ENCODE assay signal across 8 mouse cellular contexts in the genomic region with DNA sequence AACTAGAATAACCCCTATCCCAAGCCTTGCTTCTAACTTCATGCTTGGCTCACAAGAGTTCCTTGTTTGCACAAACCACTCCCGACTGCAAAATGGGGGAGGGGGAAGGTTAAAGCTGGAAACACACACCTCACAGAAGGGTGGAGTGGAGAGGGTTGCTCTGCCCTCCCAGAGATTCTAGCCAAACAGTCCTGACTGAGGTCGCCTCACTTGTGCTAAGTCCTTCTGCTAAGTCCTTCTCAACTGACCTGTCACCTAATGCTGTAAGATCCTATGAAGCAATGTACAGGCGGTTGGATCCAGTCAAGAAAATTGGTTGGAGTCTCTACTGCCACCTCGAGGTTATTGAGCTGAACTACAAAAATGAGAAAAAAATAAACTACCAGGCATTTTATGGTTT. TPM values are rescaled to one million over a fixed set of nuclear protein-coding genes. Genes with fewer than 3 reads are reported as not detected.
DNase-seq lines count a peak whose midpoint lies in the region; ATAC-seq and TF ChIP-seq lines count a peak whose summit lies in the region.

No protein-coding gene starts in this region.

- H3K27me3 ChIP-seq in hindbrain, postnatal 0 days (ENCODE audit: insufficient read depth, low read length), result no peaks in the 10 kb centered on the region
- H3K27me3 ChIP-seq in hindbrain, embryonic 10.5 days (ENCODE audit: insufficient read depth, poor library complexity, severe bottlenecking), result no peaks in the 10 kb centered on the region
- H3K27me3 ChIP-seq in E14TG2a.4 (ENCODE audit: insufficient read depth, low read length), result no peaks in the 10 kb centered on the region
- H3K27me3 ChIP-seq in kidney, postnatal 0 days (ENCODE audit: insufficient read depth, low read length), result no peaks in the 10 kb centered on the region
- H3K27me3 ChIP-seq in forebrain, embryonic 13.5 days, result no peaks in the 10 kb centered on the region

- ATAC-seq in hindbrain, postnatal 0 days, result no peak
- ATAC-seq in kidney, postnatal 0 days (replicated peaks; ENCODE audit: low FRiP score, low read depth), result 0 out of 2 replicates have a peak, but pooled peaks have one; percentile 55
- no peak for ATAC-seq in forebrain, embryonic 13.5 days

- 20% methylated on average over 4 of the region's 4 CpGs for WGBS in hindbrain, postnatal 0 days
- WGBS in hindbrain, embryonic 10.5 days, result 26% methylated on average over 4 of the region's 4 CpGs
- WGBS in kidney, postnatal 0 days, result 22% methylated on average over 4 of the region's 4 CpGs
- 28% methylated on average over 4 of the region's 4 CpGs for WGBS in forebrain, embryonic 13.5 days

- DNase-seq in hindbrain, postnatal 0 days (ENCODE audit: low spot score), result peak; percentile 76
- no peak for DNase-seq in hindbrain, embryonic 10.5 days (ENCODE audit: low spot score)
- peak; percentile 42 for DNase-seq in c-Kit-positive CD71-positive TER-119-negative erythroid progenitor cells, embryonic 14.5 days (ENCODE audit: low read depth)
- peak; percentile 83 for DNase-seq in kidney, postnatal 0 days (ENCODE audit: low spot score)
- DNase-seq in retina, postnatal 1 day, result peak; percentile 75
- no peak for DNase-seq in left cerebral cortex, adult 11 months (ENCODE audit: low spot score)

- H3K9ac ChIP-seq in hindbrain, postnatal 0 days (replicated peaks; ENCODE audit: low read length), result no peak overlapping the region
- no peak overlapping the region for H3K9ac ChIP-seq in kidney, postnatal 0 days (ENCODE audit: low read depth, low read length)
- H3K9ac ChIP-seq in forebrain, embryonic 13.5 days, result no peak overlapping the region

- peak; percentile 72 for TF ChIP-seq CTCF in hindbrain, postnatal 0 days (IDR thresholded peaks at IDR 0.05; ENCODE audit: low read depth)
- TF ChIP-seq CTCF in E14TG2a.4 (conservative IDR thresholded peaks at IDR 0.05; ENCODE audit: low read length), result peak; percentile 56
- peak; percentile 79 for TF ChIP-seq CTCF in kidney, postnatal 0 days (IDR thresholded peaks at IDR 0.05; ENCODE audit: low read depth)

- H3K4me3 ChIP-seq in hindbrain, postnatal 0 days (ENCODE audit: low read length), result no peak overlapping the region
- H3K4me3 ChIP-seq in hindbrain, embryonic 10.5 days, result no peak overlapping the region
- H3K4me3 ChIP-seq in E14TG2a.4 (replicated peaks; ENCODE audit: low read length), result no peak overlapping the region
- H3K4me3 ChIP-seq in kidney, postnatal 0 days (replicated peaks; ENCODE audit: low read depth, low read length), result no peak overlapping the region
- H3K4me3 ChIP-seq in forebrain, embryonic 13.5 days, result no peak overlapping the region

- no peaks in the 10 kb centered on the region for H3K9me3 ChIP-seq in hindbrain, postnatal 0 days (ENCODE audit: low read length)
- no peaks in the 10 kb centered on the region for H3K9me3 ChIP-seq in hindbrain, embryonic 10.5 days
- no peaks in the 10 kb centered on the region for H3K9me3 ChIP-seq in E14TG2a.4 (ENCODE audit: low read length)
- no peaks in the 10 kb centered on the region for H3K9me3 ChIP-seq in kidney, postnatal 0 days (replicated peaks; ENCODE audit: low read length)
- H3K9me3 ChIP-seq in forebrain, embryonic 13.5 days (replicated peaks), result no peaks in the 10 kb centered on the region

- H3K4me1 ChIP-seq in hindbrain, postnatal 0 days (ENCODE audit: insufficient read depth, low read length), result no peaks in the 10 kb centered on the region
- peaks cover 25% of the 10 kb centered on the region for H3K4me1 ChIP-seq in hindbrain, embryonic 10.5 days (replicated peaks)
- no peaks in the 10 kb centered on the region; the same call in 1 of the 2 replicates for H3K4me1 ChIP-seq in E14TG2a.4 (replicated peaks; ENCODE audit: low read depth, low read length)
- H3K4me1 ChIP-seq in kidney, postnatal 0 days (replicated peaks; ENCODE audit: insufficient read depth, low read length), result no peaks in the 10 kb centered on the region
- 0 out of 2 replicates have a peak, but pooled peaks cover 3% of the 10 kb centered on the region for H3K4me1 ChIP-seq in forebrain, embryonic 13.5 days

- H3K36me3 ChIP-seq in hindbrain, postnatal 0 days (ENCODE audit: insufficient read depth, low read length), result no peaks in the 10 kb centered on the region
- no peaks in the 10 kb centered on the region for H3K36me3 ChIP-seq in hindbrain, embryonic 10.5 days
- H3K36me3 ChIP-seq in E14TG2a.4 (ENCODE audit: insufficient read depth, low read length), result no peaks in the 10 kb centered on the region
- H3K36me3 ChIP-seq in kidney, postnatal 0 days (ENCODE audit: insufficient read depth, low read length), result no peaks in the 10 kb centered on the region
- no peaks in the 10 kb centered on the region for H3K36me3 ChIP-seq in forebrain, embryonic 13.5 days (ENCODE audit: poor library complexity, severe bottlenecking)

- H3K4me2 ChIP-seq in hindbrain, postnatal 0 days (ENCODE audit: low read depth, low read length), result no peak overlapping the region
- no peak overlapping the region for H3K4me2 ChIP-seq in kidney, postnatal 0 days (ENCODE audit: low read length)
- no peak overlapping the region for H3K4me2 ChIP-seq in forebrain, embryonic 13.5 days

- no peak overlapping the region for H3K27ac ChIP-seq in hindbrain, postnatal 0 days
- no peak overlapping the region for H3K27ac ChIP-seq in hindbrain, embryonic 10.5 days
- no peak overlapping the region for H3K27ac ChIP-seq in kidney, postnatal 0 days
- no peak overlapping the region for H3K27ac ChIP-seq in forebrain, embryonic 13.5 days

RNA-seq across cellular contexts. Expression of a gene that starts 52.9 kb away (rescaled TPM):
- total RNA-seq in hindbrain, postnatal 0 days (2014; rRNA removed), result 13.0 and 15.1 TPM in 2 replicates
- 4.4 and 4.6 TPM in 2 replicates for polyA plus RNA-seq in hindbrain, postnatal 0 days (2015; fragmentation: Nextera tagmentation; extraction: Ambion mirVana)
- 8.0 and 8.1 TPM in 2 replicates for polyA plus RNA-seq in hindbrain, embryonic 10.5 days (2016; fragmentation: Nextera tagmentation; extraction: Ambion mirVana)
- 7.5 and 8.4 TPM in 2 replicates for polyA plus RNA-seq in kidney, postnatal 0 days (2015; fragmentation: Nextera tagmentation; extraction: Ambion mirVana)
- 2.3 and 3.8 TPM in 2 replicates for polyA plus RNA-seq in forebrain, embryonic 13.5 days (2015; fragmentation: Nextera tagmentation; extraction: Ambion mirVana)

Comparison
In these comparisons a context has a peak if more than half of its experiments do, and no peak if none do; other contexts are left out.
1. DNase-seq: peak in hindbrain, postnatal 0 days (single experiment), c-Kit-positive CD71-positive TER-119-negative erythroid progenitor cells, embryonic 14.5 days (single experiment), kidney, postnatal 0 days (single experiment) and retina, postnatal 1 day (single experiment); none in hindbrain, embryonic 10.5 days (single experiment) and left cerebral cortex, adult 11 months (single experiment).
2. Peak in every context shown above with its lines, with median percentiles within 50 percentile points of each other: CTCF ChIP-seq.